Mouse (Mus musculus) C2C12 (cell line): Measurements from ENCODE around the gene Olfr70.

Experiments used
- CTCF ChIP-seq: IDR thresholded peaks from one replicate; pipeline ENCODE4 v1.5.1; 2011; ENCODE audit not compliant: control insufficient read depth, insufficient read depth, insufficient read length
- MAX ChIP-seq: IDR thresholded peaks from one replicate; pipeline ENCODE4 v1.6.1; 2011; ENCODE audit warnings: mild to moderate bottlenecking, control low read depth
- USF1 ChIP-seq: IDR thresholded peaks from one replicate; pipeline ENCODE4 v1.6.1; 2011; ENCODE audit warnings: low read depth, mild to moderate bottlenecking, control low read depth, moderate library complexity

GRCm38 (mm10) chr4:43673703-43674102, 26.9 kb downstream of the Olfr70 start:
- no peak for TF ChIP-seq MAX
- no peak for TF ChIP-seq CTCF
- no peak for TF ChIP-seq USF1
